Mouse (Mus musculus) hindbrain, embryonic 14.5 days (tissue): ENCODE data around the gene Trim8. TPM values are rescaled to one million over a fixed set of nuclear protein-coding genes. Genes with fewer than 3 reads are reported as not detected.

Source experiments
- ATAC-seq: fragments of 200-750 bp; cut with Nextera tagmentation; 2 replicates; pipeline ENCODE4 v1.8.0; 2017; ENCODE audit warnings: moderate number of reproducible peaks, mild to moderate bottlenecking, moderate TSS enrichment, moderate library complexity; ENCODE audit not compliant: low FRiP score
- DNase-seq: peaks from one replicate; pipeline ENCODE4 v3.0.0-alpha.2; 2015; ENCODE audit warnings: low spot score
- H3K27ac ChIP-seq: fragments of 300-500 bp; sonication (generic); 2 replicates; pipeline ENCODE4 v1.5.1; 2014; ENCODE audit warnings: mild to moderate bottlenecking, moderate library complexity
- H3K27me3 ChIP-seq: fragments of 300-500 bp; sonication (generic); 2 replicates; pipeline ENCODE4 v1.6.1; 2014; ENCODE audit warnings: mild to moderate bottlenecking, low read length, mixed read lengths; ENCODE audit not compliant: control insufficient read depth, insufficient read depth
- H3K36me3 ChIP-seq: fragments of 300-500 bp; sonication (generic); replicated peaks from 2 replicates; pipeline ENCODE4 v1.6.1; 2014; ENCODE audit not compliant: control insufficient read depth, insufficient read depth
- H3K4me1 ChIP-seq: fragments of 300-500 bp; sonication (generic); replicated peaks from 2 replicates; pipeline ENCODE4 v1.6.1; 2014; ENCODE audit warnings: antibody characterized with exemption, low read length, mixed read lengths; ENCODE audit not compliant: control insufficient read depth, insufficient read depth
- H3K4me2 ChIP-seq: fragments of 300-500 bp; sonication (generic); replicated peaks from 2 replicates; pipeline ENCODE4 v1.6.1; 2014; ENCODE audit warnings: mild to moderate bottlenecking, moderate library complexity
- H3K4me3 ChIP-seq: fragments of 300-500 bp; sonication (generic); replicated peaks from 2 replicates; pipeline ENCODE4 v1.5.1; 2014; ENCODE audit warnings: mild to moderate bottlenecking, low read length
- H3K9ac ChIP-seq: fragments of 300-500 bp; sonication (generic); 2 replicates; pipeline ENCODE4 v1.6.1; 2014
- H3K9me3 ChIP-seq: fragments of 300-500 bp; sonication (generic); 2 replicates; pipeline ENCODE4 v1.6.1; 2016; ENCODE audit warnings: low read length; ENCODE audit not compliant: control insufficient read depth
- WGBS: fragments of 180-500 bp; shearing (Covaris S2); extraction: QIAGEN DNeasy Blood & Tissue Kit; methylation state at CpG from one replicate; pipeline ENCODE4 v1.1.7; 2014; 5-methylcytosine and 5-hydroxymethylcytosine counted together
- polyA plus RNA-seq: library from polyadenylated mRNA; unstranded; fragments of >200 nt; fragmentation: Nextera tagmentation; extraction: Ambion mirVana; gene quantifications from 2 replicates; pipeline ENCODE4 v1.2.1, GENCODE M21; 2014

Trim8 gene
- 37.5 and 39.4 TPM in 2 replicates for polyA plus RNA-seq

DNA sequence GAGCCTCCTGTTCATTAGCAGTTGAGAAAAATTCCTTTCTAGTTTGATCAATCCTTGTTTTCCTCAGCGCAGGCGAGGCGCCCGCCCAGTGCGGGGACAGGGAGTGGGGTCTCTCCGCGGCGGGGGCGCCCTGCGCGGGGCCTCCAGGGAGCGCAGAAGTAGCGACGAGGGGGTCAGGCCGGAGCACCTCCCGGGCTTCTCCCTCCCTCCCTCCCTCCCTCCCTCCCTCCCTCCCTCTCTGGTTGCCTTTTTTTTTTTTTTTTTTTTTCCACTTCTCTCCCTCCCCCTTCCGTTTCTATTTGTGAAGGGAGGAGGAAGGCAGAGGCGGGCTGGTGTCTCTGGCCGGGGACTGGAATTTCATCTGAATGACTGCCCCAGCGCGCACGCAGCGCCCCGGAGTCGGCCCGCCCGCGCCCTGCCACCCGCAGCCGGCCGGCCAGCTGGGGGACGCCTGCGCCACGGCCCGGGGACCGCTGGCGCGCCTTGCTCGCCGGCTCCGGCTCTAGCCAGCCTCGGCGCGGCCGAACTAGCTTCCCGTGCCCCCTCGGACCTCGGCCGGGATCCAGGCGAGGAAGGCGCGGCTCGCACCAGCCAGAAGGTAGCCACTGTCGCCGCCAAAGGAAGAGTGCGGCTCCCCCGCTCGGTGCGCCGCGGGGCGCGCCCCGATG is at the start of gene Trim8:
TSS of gene Trim8 (plus strand) at position 302 of the 668 bp plus-strand sequence.
- peak within 1 kb of the TSS; percentile 99 for H3K9ac ChIP-seq
- H3K27me3 ChIP-seq = no peaks in the 10 kb centered on the region
- DNase-seq = peak; percentile 76
- H3K36me3 ChIP-seq = peaks cover 11% of the 10 kb centered on the region
- ATAC-seq = peak; percentile 35
- peak within 1 kb of the TSS; percentile 97 for H3K4me3 ChIP-seq
- peak within 1 kb of the TSS; percentile 96 for H3K4me2 ChIP-seq
- peaks cover 31% of the 10 kb centered on the region for H3K4me1 ChIP-seq
- peak within 1 kb of the TSS; percentile 100 for H3K27ac ChIP-seq
- under 1% methylated on average over 50 of the region's 64 CpGs for WGBS
- no peaks in the 10 kb centered on the region for H3K9me3 ChIP-seq

DNA sequence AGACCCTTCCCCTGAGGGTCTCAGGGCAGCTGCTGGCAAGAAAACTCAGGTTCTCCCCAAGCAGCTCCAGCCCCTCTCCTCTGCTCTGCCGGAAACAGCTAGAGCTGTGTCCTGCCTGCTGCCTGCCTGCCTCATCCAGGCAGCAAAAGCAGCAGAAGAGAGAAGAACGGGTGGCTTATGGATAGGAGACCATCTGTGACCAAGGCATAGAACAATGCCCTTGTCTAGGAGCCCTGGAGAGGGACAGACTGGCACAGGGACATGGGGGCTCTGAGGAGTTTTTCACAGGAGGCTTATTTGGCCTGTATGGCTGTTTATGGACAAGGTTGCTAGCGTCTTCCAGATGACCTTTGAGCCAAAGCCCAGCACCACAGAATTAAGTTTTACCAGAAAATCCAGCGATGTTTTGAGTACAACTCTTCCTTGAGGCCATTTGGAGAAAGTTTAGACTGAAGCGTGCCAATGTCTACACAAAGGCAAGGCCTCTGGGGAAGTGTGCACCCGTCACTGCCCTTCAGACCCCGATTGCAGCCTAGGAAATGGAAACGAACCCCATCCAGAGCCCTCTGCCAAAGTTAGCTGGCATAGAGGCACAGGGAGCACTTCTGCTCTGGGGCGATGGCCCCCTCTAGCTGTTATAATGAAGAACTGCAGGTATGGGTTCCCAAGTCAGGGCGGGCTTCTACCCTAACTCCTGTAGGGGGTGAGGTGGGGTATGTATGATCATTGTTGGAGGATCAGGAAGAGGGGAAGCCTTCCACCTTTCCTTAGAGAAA is 49.3 kb upstream of the Trim8 start:
- H3K9ac ChIP-seq = no peak overlapping the region
- peak overlapping the region; percentile 51 for H3K27ac ChIP-seq
- H3K9me3 ChIP-seq = no peaks in the 10 kb centered on the region
- H3K27me3 ChIP-seq = no peaks in the 10 kb centered on the region
- ATAC-seq (peak; percentile 52; the same call in 1 of the 2 replicates), DNase-seq (peak; percentile 73)
- H3K4me1 ChIP-seq = peaks cover 25% of the 10 kb centered on the region
- H3K4me2 ChIP-seq = no peak overlapping the region
- H3K36me3 ChIP-seq = peaks cover 22% of the 10 kb centered on the region
- 25% methylated on average over 10 of the region's 10 CpGs for WGBS
- no peak overlapping the region for H3K4me3 ChIP-seq

DNA sequence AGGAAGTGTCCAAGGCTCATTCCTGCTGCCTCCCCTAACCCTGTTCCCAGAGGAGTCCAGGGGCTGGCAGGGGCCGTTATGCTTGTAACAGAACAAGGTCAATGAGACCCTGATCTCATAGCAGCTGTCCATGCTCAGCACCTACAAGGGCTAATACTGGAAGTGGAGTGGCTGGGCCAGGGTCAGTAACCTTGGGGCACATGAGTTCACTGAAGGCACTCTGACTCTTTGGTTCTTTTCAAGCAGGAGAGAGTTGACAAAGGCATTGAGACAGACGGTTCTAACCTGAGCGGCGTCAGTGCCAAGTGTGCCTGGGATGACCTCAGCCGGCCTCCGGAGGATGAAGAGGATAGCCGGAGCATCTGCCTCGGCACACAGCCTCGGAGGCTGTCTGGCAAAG is 48.6 kb upstream of the Trim8 start:
- Histone ChIP-seq H3K4me2 (no peak overlapping the region), H3K9ac (no peak overlapping the region), H3K9me3 (no peaks in the 10 kb centered on the region), H3K4me1 (peaks cover 18% of the 10 kb centered on the region), H3K36me3 (peaks cover 22% of the 10 kb centered on the region), H3K27me3 (no peaks in the 10 kb centered on the region), H3K4me3 (no peak overlapping the region), H3K27ac (no peak overlapping the region)
- ATAC-seq = no peak
- no peak for DNase-seq
- WGBS = 80% methylated on average over 9 of the region's 9 CpGs

DNA sequence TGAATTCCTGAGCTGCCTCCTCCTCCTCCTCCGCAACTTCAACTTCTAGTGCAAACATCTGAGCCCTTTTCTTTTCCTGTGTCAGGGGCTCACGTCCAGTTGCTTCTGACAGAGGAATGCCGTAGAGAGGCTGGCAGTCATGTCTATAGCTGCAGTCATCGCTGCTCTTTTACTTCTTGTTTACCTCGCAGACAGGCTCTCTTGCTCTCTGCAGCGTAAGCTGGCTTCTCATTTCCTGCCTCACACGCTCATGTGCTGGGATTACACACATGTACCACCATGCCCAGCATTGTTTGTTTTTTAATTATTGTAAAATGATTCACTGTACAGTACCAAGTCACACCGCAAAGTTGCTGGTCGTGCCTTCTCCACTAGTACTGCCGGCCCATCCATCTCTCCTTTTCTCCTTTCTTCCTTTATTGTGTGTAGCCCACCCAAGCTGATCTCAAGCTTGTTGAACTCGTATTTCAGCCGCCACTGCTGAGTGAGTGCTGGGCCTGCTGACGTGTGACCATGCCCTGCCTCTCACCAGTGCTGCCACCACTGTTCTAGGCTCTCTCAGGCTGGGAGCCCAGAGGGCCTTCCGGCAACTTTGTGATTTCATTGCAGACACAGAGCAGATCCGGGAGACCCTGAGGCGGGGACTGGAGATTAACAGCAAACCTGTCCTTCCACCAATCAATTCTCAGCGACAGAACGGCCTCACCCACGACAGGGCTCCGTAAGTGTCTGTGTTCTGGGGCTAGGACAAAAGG is 47.2 kb upstream of the Trim8 start:
- no peak overlapping the region for H3K4me2 ChIP-seq
- peak overlapping the region; percentile 74 for H3K27ac ChIP-seq
- peaks cover 31% of the 10 kb centered on the region for H3K36me3 ChIP-seq
- H3K9ac ChIP-seq = no peak overlapping the region
- peaks cover 10% of the 10 kb centered on the region for H3K4me1 ChIP-seq
- H3K9me3 ChIP-seq = no peaks in the 10 kb centered on the region
- 72% methylated on average over 20 of the region's 20 CpGs for WGBS
- H3K4me3 ChIP-seq = no peak overlapping the region
- DNase-seq (no peak), ATAC-seq (no peak)
- H3K27me3 ChIP-seq = no peaks in the 10 kb centered on the region

DNA sequence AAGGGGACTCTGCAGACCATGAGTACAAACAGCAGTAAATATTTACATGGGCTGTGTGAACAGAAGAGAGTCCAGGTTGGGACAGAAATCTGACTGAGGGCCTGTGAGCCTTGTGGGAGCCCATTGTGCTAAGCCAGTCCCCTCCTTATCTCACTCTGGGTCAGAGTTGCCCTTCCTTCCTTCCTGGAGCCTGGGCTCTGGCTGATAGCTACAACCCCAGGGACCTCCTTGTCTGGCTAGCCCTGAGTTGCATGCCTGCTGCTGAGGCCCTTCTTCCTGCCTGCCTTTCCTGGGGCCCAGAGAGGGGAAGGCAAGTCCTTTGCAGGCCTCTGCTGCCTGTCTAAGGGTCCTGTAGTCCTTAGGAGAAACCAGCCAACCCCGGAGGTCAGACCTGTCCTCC is 46.5 kb upstream of the Trim8 start:
- H3K9ac ChIP-seq = peak overlapping the region; percentile 5; the same call in 1 of the 2 replicates
- peaks cover 10% of the 10 kb centered on the region for H3K4me1 ChIP-seq
- H3K4me3 ChIP-seq = no peak overlapping the region
- no peaks in the 10 kb centered on the region for H3K27me3 ChIP-seq
- peaks cover 32% of the 10 kb centered on the region for H3K36me3 ChIP-seq
- DNase-seq (no peak), ATAC-seq (no peak)
- 57% methylated on average over 1 of the region's 1 CpGs for WGBS
- peak overlapping the region; percentile 74 for H3K27ac ChIP-seq
- H3K4me2 ChIP-seq = no peak overlapping the region
- H3K9me3 ChIP-seq = no peaks in the 10 kb centered on the region

DNA sequence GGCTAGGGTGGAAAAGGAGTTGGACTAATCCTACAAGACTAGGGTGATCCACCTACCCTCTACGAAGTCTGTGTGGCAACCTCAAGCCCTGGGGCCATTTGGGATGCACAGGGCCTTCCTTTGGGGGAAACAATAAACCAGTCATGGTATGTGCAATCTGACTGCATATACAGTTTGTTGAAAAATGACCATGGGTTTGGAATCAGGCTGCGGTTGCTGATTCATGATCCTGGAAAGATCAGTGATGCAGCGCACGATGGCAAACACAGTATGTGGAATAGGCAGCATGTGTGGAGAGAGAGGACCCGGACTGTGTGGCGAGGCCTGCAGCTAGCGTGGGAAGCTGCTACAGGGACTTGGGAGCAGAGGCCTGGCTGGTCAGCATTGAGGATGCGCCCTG is 45.9 kb upstream of the Trim8 start:
- Histone ChIP-seq H3K4me2 (no peak overlapping the region), H3K27me3 (no peaks in the 10 kb centered on the region), H3K9ac (0 out of 2 replicates have a peak overlapping the region, but pooled peaks have one; percentile 5), H3K4me1 (peaks cover 10% of the 10 kb centered on the region), H3K9me3 (no peaks in the 10 kb centered on the region), H3K27ac (peak overlapping the region; percentile 74), H3K4me3 (no peak overlapping the region), H3K36me3 (peaks cover 36% of the 10 kb centered on the region)
- WGBS = 95% methylated on average over 8 of the region's 8 CpGs
- DNase-seq = no peak
- ATAC-seq = no peak

DNA sequence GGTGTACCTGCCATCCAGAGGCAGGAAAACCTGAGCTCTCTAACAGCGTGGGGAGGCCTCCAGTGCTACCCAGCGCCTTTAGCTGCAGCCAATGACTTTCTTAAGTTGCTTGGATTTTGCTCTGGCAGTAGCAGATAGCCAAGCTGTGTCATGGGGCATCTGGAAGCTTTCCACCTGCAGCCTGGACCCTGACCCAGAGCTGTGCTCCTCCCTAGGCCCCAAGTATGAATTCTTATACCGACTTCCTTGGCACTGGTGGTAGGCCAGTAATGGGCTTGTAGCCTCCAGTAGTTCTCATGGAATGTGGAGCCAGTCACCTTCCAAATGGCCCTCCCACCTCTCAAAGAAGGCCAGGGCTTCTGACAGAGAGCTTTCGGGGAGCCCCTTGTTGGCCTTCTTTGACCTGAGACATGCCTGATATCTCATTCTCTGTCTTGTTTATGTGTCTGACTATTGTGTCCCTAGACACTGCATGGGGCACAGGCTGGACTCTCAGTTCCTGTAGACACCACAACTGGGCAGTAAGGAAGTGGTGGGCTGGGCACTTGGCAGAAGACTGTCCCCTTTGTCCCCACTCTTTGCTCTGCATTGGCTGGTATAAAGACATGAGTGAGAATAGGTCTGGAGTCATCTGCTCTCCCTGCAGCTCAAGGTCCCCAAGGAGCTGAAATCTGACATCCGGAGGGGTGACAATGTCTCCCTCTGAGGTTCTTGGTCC is 45.3 kb upstream of the Trim8 start:
- H3K27me3 ChIP-seq = no peaks in the 10 kb centered on the region
- 85% methylated on average over 5 of the region's 5 CpGs for WGBS
- peak overlapping the region; percentile 74; the same call in 1 of the 2 replicates for H3K27ac ChIP-seq
- no peak for ATAC-seq
- no peak overlapping the region for H3K4me3 ChIP-seq
- no peaks in the 10 kb centered on the region for H3K9me3 ChIP-seq
- no peak overlapping the region for H3K4me2 ChIP-seq
- H3K36me3 ChIP-seq = peaks cover 39% of the 10 kb centered on the region
- no peak for DNase-seq
- peaks cover 10% of the 10 kb centered on the region for H3K4me1 ChIP-seq
- no peak overlapping the region for H3K9ac ChIP-seq

DNA sequence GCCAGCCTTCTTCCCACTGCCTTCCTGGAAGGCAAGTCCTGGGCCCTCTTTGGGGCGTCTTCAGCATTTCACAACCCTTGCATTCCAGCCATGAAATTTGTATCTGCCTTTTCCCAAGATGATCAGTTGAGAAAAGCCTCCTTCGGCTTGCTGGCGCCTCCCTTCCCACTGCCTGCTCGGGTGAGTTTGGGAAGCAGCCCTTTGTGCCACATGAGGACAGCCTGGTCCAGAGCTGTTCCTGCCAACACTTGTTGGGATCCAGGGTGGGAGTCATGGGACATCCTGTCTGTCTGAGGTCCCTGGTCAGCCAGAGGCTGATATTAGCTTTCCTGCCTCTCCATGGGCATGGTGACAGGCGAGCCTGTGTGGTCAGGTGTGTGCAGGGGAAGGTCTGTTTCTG is 43.7 kb upstream of the Trim8 start:
- no peaks in the 10 kb centered on the region for H3K9me3 ChIP-seq
- H3K9ac ChIP-seq = no peak overlapping the region
- DNase-seq = no peak
- no peak overlapping the region for H3K4me3 ChIP-seq
- peaks cover 43% of the 10 kb centered on the region for H3K36me3 ChIP-seq
- no peak overlapping the region for H3K4me2 ChIP-seq
- no peaks in the 10 kb centered on the region for H3K27me3 ChIP-seq
- H3K27ac ChIP-seq = no peak overlapping the region
- no peaks in the 10 kb centered on the region; the same call in 1 of the 2 replicates for H3K4me1 ChIP-seq
- WGBS = 92% methylated on average over 5 of the region's 5 CpGs
- no peak for ATAC-seq
